ENCODE assay signal across 8 mouse cellular contexts in genomic region chr6:56908912-56909311, GRCm38 (mm10). TPM values are rescaled to one million over a fixed set of nuclear protein-coding genes. Genes with fewer than 3 reads are reported as not detected.
A peak's percentile ranks its signal among the peaks of the same experiment; 100 is the strongest.
DNase-seq lines count a peak whose midpoint lies in the region; ATAC-seq lines count a peak whose summit lies in the region.

No protein-coding gene starts in this region.

- no peaks in the 10 kb centered on the region for H3K36me3 ChIP-seq in midbrain, embryonic 10.5 days
- H3K36me3 ChIP-seq in midbrain, embryonic 13.5 days, result no peaks in the 10 kb centered on the region
- H3K36me3 ChIP-seq in hindbrain, embryonic 14.5 days (replicated peaks; ENCODE audit: control insufficient read depth, insufficient read depth), result no peaks in the 10 kb centered on the region

- ATAC-seq in midbrain, embryonic 13.5 days, result no peak
- ATAC-seq in erythroblast, adult 5-6 weeks (replicated peaks; ENCODE audit: low FRiP score, poor library complexity, severe bottlenecking), result peak; percentile 63
- ATAC-seq in hindbrain, embryonic 14.5 days (ENCODE audit: low FRiP score), result no peak

- H3K9me3 ChIP-seq in midbrain, embryonic 10.5 days (replicated peaks), result no peaks in the 10 kb centered on the region
- H3K9me3 ChIP-seq in midbrain, embryonic 13.5 days, result no peaks in the 10 kb centered on the region
- H3K9me3 ChIP-seq in hindbrain, embryonic 14.5 days (ENCODE audit: control insufficient read depth, low read length), result no peaks in the 10 kb centered on the region

- DNase-seq in midbrain, embryonic 10.5 days (ENCODE audit: low spot score), result peak; percentile 23
- DNase-seq in R1 (ENCODE audit: low read depth, low spot score), result peak; percentile 52
- DNase-seq in hindbrain, embryonic 14.5 days (ENCODE audit: low spot score), result peak; percentile 59
- DNase-seq in left cerebral cortex, postnatal 36 days (ENCODE audit: low spot score in 2 of 2), result peak; percentile 47 to 60
- peak; percentile 54 for DNase-seq in mesoderm, embryonic 11.5 days (ENCODE audit: low read depth, low spot score)
- DNase-seq in testis, postnatal 10 days (ENCODE audit: low spot score), result peak; percentile 78

- WGBS in midbrain, embryonic 10.5 days, result 13% methylated on average over 4 of the region's 4 CpGs
- 13% methylated on average over 4 of the region's 4 CpGs for WGBS in midbrain, embryonic 13.5 days
- WGBS in hindbrain, embryonic 14.5 days, result 15% methylated on average over 4 of the region's 4 CpGs

- H3K4me2 ChIP-seq in midbrain, embryonic 13.5 days (replicated peaks), result no peak overlapping the region
- no peak overlapping the region for H3K4me2 ChIP-seq in hindbrain, embryonic 14.5 days (replicated peaks)

- H3K27me3 ChIP-seq in midbrain, embryonic 10.5 days (ENCODE audit: low read depth, poor library complexity, severe bottlenecking), result no peaks in the 10 kb centered on the region
- no peaks in the 10 kb centered on the region for H3K27me3 ChIP-seq in midbrain, embryonic 13.5 days
- H3K27me3 ChIP-seq in hindbrain, embryonic 14.5 days (ENCODE audit: control insufficient read depth, insufficient read depth, low read length), result no peaks in the 10 kb centered on the region

- H3K4me3 ChIP-seq in midbrain, embryonic 10.5 days, result no peak overlapping the region
- H3K4me3 ChIP-seq in midbrain, embryonic 13.5 days (replicated peaks), result no peak overlapping the region
- H3K4me3 ChIP-seq in hindbrain, embryonic 14.5 days (replicated peaks; ENCODE audit: low read length), result no peak overlapping the region

- H3K9ac ChIP-seq in midbrain, embryonic 13.5 days (replicated peaks), result no peak overlapping the region
- no peak overlapping the region for H3K9ac ChIP-seq in hindbrain, embryonic 14.5 days

- peaks cover 11% of the 10 kb centered on the region for H3K4me1 ChIP-seq in midbrain, embryonic 10.5 days
- peaks cover 19% of the 10 kb centered on the region for H3K4me1 ChIP-seq in midbrain, embryonic 13.5 days (replicated peaks)
- H3K4me1 ChIP-seq in hindbrain, embryonic 14.5 days (replicated peaks; ENCODE audit: control insufficient read depth, insufficient read depth, low read length), result peaks cover 10% of the 10 kb centered on the region; the same call in 1 of the 2 replicates

- H3K27ac ChIP-seq in midbrain, embryonic 10.5 days (replicated peaks), result no peak overlapping the region
- no peak overlapping the region for H3K27ac ChIP-seq in midbrain, embryonic 13.5 days
- H3K27ac ChIP-seq in hindbrain, embryonic 14.5 days, result no peak overlapping the region

- intact Hi-C loops in left cerebral cortex, postnatal 36 days (cut with DNase I), result loop anchor here (5.0 kb wide), 1 partner anchor 102 kb away; no protein-coding TSS in a partner anchor

RNA-seq across cellular contexts. Expression of gene Nt5c3, which starts 14.8 kb away (rescaled TPM):
- 67.5 and 71.8 TPM in 2 replicates for polyA plus RNA-seq in midbrain, embryonic 10.5 days (2016; fragmentation: Nextera tagmentation; extraction: Ambion mirVana)
- polyA plus RNA-seq in midbrain, embryonic 13.5 days (2015; fragmentation: Nextera tagmentation; extraction: Ambion mirVana), result 137 and 148 TPM in 2 replicates
- total RNA-seq in erythroblast, adult 5-6 weeks (2015; ENCODE audit: low replicate concordance), result 1,582 and 1,701 TPM in 2 replicates
- 1,564 and 2,163 TPM in 2 replicates for total RNA-seq in erythroblast, adult 5-6 weeks (2017; ENCODE audit: low replicate concordance)
- polyA plus RNA-seq in hindbrain, embryonic 14.5 days (2014; fragmentation: Nextera tagmentation; extraction: Ambion mirVana), result 174 and 180 TPM in 2 replicates
- total RNA-seq in left cerebral cortex, postnatal 36 days (2021), result 10 to 100 TPM; 52.3 to 52.9 TPM

RNA-seq across cellular contexts. Expression of gene Vmn1r4, which starts 14.9 kb away (rescaled TPM):
- 0.37 and 0.43 TPM in 2 replicates for polyA plus RNA-seq in midbrain, embryonic 10.5 days (2016; fragmentation: Nextera tagmentation; extraction: Ambion mirVana)
- polyA plus RNA-seq in midbrain, embryonic 13.5 days (2015; fragmentation: Nextera tagmentation; extraction: Ambion mirVana), result 0.62 and 0.72 TPM in 2 replicates
- total RNA-seq in erythroblast, adult 5-6 weeks (2015; ENCODE audit: low replicate concordance), result 1.5 TPM in 1 of 2 replicates, not detected in the other
- total RNA-seq in erythroblast, adult 5-6 weeks (2017; ENCODE audit: low replicate concordance), result 0.56 and 1.7 TPM in 2 replicates
- polyA plus RNA-seq in hindbrain, embryonic 14.5 days (2014; fragmentation: Nextera tagmentation; extraction: Ambion mirVana), result 0.62 and 0.72 TPM in 2 replicates
- under 1 TPM; 0.15 to 0.57 TPM for total RNA-seq in left cerebral cortex, postnatal 36 days (2021)

Comparison
In these comparisons a context has a peak if more than half of its experiments do, and no peak if none do; other contexts are left out.
1. DNase-seq: peak in every context shown above with its lines; median percentile 78 in testis, postnatal 10 days; 59 in hindbrain, embryonic 14.5 days; 54 in mesoderm, embryonic 11.5 days; 54 in left cerebral cortex, postnatal 36 days; 52 in R1; 23 in midbrain, embryonic 10.5 days.